Mouse (Mus musculus) thymus, postnatal 36 days (tissue): ENCODE results near the gene Hpse.
A peak's percentile ranks its signal among the peaks of the same experiment; 100 is the strongest.

Experiments used
- DNase-seq, 2 experiments: peaks; one replicate each; pipeline ENCODE4 v3.0.0; 2022; ENCODE audit warnings: mixed read lengths in 2 of 2

The Hpse gene

DNA sequence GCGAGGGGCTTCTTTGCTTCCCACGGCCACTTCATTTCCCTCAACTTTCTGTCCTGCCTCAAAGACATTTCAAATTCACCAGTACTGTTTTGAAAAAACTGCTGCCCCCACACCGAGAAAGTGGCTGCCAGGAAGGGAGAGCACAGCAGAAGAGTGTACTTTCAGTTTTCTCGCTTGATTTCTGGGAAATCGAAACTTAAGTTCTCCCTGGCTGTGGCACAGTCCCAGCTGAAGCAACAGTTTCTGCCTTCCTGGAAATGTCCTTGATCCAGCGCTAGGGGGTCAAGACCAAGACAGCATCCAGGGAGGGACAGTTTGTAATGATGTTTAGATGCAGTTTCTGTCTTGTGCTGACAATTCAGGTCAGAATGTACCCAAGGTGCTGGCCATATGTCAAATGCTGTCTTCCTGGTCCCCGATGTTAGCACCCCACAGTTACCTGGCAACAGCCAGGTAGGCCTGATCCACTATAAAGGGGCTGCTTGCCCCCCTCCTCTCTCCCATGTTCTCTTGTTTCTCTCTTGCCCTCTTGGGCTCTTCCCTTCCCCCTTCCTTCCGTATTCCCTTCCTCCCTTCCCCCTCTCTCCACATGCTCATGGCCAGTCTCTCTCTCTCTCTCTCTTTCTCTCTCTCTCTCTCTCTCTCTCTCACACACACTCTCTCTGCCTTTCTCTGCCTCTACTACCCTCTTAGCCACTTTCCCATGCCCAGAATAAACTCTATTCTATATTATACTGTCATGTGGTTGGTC, 82.5 kb downstream of the Hpse start:
- DNase-seq: peak in 1 of 2 experiments; percentile 22

DNA sequence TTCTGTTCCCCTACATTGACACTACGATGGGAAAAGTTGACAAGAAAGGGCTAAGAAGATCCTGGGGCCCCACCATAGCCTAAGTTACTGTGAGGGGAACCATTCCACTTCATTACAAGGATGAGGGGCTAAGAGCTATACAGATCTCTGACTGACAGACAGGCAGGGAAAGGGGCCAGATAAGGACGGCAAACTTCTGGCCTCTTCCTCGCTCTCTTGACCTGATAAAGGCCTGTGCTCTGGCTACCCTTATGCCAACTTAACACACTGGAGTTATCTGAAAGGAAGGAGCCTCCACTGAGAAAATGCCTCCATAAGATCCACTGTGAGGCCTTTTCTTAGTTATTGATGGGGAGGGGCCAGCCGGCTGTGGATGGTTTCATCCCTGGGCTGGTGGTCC, 83.6 kb downstream of the Hpse start:
- DNase-seq: no peak

DNA sequence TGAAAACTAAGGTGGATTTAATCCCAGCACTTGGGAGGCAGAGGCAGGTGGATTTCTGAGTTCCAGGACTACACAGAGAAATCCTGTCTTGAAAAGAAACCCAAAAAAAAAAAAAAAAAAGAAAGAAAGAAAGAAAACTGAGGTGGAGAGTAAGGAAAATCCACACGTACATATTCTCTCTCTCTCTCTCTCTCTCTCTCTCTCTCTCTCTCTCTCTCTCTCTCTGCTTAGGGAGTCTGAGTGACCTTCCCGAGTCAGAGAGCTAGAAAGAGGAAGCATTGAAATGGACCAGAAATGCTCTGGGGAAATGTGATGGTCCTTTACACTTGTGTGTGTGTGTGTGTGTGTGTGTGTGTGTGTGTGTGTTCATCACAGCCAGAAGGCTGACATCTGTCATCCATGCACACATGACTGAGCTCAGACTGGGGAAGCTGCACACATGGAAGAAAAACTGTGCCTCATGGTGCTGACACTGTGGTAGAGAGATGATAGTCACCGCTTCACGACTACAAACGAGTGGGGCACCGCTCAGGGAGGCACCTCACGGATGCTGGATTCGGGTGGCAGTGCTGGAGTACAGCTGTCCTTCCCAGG, 84.5 kb downstream of the Hpse start:
- no peak for DNase-seq

DNA sequence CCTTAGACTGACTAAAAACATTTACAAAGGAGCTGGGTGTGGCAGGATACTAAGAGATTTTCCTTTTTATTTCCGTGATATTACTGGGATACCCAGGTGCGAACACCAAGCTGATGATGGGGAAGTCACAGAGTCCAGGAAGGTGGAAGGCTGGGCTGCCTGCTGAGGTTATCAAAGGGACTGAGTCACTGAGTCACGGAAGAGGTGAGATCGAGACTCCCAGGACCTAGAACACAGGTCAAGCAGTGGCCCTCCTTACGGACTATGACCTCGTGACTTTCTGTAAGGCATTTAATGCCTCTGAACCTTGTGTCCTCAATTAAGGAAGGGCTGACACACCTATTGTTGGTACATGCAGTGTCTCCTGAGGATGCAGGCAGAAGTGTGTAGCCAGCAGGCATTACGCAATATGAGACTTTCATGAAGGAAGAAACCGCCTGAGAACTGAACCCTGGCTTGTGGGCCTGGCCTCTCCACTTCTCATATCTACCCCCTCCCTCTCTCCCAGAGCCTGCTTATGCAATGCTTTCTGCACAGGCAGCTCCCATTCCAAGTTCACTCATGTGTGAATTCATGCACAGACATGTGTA, 86.9 kb downstream of the Hpse start:
- no peak for DNase-seq
